Mouse (Mus musculus): ENCODE results near the gene Scmh1.
"Not testable (repeated sequence)": the region's sequence is repeated elsewhere in the genome, so short reads cannot be mapped to it uniquely, and the experiment has no call there.

Gene Scmh1

DNA sequence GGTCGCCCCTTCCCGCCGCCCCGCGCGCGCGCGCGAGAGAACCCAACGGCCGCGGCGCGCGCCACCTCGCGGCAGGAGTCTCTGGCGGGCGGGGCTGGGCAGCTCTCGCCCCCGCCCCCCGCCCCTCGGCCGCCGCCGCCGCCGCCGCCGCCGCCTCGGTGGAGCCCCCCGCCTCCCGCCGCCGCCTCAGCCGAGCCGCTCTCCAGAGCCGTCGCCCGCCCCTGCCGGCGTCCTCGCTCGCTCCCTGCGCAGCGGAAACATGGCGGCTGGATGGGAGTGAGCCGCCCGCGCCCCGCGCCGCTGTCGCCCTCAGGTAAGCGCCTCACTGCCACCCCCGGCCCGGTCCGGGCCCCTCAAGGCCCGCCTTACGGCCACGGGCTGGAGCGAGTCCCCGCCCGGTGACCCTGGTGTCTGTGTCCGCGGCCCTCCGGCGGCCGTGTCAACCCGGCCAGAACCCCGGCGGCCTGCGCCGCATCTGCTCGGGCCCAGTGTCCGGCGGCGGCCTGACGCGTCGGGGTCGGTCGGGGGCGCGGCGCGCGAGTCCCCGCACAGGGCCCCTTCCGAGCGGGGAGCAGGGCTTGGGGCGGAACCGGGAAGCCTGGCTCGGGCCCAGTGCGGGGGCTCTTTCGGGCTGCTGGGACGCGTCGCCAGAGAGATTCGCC is at the start of gene Scmh1:
Scmh1 (plus strand) TSS at position 138 of the 662 bp plus-strand sequence.
- peak; percentile 58 for DNase-seq (ENCODE audit: low spot score)

GRCm38 (mm10) chr4:120360011-120360521 is 45.0 kb upstream of the Scmh1 start:
- no peak for DNase-seq (ENCODE audit: low spot score)

- DNase-seq (ENCODE audit: low spot score) = no peak
Measured at GRCm38 (mm10) chr4:120364729-120365128, 40.4 kb upstream of the Scmh1 start.

DNA sequence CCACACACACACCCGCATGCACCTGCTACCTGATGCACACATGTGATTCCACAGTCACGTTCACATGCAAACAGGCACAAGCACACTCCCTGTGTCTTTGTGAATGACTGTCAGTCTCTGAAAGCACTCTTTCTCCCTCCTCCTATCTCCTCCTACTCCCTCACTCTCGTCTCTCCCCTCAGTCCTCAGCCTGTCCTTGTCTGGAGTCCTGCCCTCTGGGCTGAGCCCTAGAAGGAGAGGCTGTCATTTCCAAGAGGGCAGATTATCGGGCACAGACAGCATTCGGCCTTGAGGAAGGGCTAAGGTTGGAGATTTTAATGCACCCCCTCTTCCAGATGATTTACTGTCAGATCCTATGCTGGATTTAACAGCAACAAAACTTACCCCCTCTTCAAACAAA is 39.6 kb upstream of the Scmh1 start:
- DNase-seq (ENCODE audit: low spot score) = no peak

DNA sequence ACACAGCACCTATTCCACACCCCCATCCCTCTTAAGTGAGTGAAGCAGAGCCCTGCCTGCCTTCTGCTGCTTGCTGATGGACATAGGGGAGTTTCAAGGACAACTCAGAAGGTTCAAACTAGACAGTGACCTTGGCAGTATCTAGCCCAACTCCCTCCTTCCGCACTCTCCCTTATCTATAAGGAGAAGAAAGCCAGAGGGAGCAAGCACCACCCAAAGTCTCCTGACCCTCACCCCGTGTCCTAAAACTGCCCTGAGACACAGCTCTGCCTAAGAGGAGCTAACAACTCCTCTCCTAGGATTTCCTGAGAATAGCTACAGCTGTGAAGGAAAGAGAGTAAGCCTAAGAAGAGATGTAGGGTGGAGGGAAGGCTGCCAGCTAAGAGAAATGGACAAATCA is 37.0 kb upstream of the Scmh1 start:
- no peak for DNase-seq (ENCODE audit: low spot score)

DNA sequence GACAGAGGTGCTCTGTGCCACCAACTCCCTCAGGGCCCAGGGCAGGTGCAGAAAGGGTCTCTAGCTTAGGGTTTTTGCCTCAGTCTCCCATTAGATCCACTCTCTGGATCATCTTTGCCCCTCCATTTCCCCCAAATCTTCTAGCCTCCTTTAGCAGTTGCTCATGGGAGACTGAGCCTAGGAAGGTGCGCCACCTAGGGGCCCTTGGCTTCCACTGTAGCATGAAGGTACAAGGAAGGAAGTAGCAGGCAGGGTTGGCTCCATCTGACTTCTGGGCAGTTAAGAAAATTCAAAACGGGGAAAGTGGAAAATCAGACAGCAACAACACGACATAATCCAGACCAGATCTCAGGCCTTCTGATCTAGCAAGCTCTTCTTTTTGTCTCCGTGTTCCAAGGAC is 36.4 kb upstream of the Scmh1 start:
- peak; percentile 49 for DNase-seq (ENCODE audit: low spot score)

- peak; percentile 43 for DNase-seq (ENCODE audit: low spot score)
Measured at GRCm38 (mm10) chr4:120369156-120369555, 35.9 kb upstream of the Scmh1 start.

DNA sequence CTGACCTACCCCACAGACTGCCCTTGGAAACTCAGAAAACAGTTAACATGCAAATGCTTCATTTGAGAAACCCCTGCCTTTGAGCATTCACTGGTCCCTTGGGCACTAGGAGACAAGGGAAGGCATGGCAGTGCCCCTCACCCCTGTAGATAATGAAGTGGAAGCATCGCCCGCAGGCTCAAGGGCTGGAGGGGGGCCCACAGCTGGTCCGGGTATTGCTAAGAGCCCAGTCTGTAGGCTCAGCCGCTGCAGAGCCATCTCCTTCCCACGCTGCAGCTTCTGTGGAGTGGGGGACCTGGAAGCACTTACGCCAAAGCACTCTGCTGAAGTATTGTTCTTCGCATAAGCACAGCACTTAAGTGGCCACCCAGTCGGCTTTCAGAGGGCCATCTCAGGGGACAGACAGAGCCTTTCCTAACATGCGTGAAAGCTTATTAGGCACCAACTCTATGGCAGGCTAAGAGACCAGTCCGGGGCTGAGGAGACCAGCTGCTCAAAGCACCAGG is 35.2 kb upstream of the Scmh1 start:
- no peak for DNase-seq (ENCODE audit: low spot score)

DNA sequence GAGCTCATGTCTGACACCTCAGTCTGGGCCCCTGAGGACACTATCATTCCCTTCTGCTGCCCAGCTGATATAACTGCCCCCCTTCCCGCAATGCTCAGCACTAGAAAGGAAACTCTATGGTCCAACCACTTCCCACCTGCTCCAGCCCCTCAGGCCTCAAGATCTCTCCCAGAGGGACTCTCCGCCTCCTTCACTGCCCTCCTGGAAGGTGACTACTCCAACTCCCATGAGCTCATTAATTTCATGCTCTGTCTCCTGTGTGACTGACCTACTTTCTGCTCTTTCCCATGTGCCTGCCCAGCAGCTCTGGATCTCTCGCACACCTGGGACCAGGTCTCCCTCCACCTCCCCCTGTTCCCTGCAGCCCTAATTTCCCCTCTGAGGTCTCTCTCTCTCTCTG is 32.2 kb upstream of the Scmh1 start:
- DNase-seq (ENCODE audit: low spot score) = no peak

DNA sequence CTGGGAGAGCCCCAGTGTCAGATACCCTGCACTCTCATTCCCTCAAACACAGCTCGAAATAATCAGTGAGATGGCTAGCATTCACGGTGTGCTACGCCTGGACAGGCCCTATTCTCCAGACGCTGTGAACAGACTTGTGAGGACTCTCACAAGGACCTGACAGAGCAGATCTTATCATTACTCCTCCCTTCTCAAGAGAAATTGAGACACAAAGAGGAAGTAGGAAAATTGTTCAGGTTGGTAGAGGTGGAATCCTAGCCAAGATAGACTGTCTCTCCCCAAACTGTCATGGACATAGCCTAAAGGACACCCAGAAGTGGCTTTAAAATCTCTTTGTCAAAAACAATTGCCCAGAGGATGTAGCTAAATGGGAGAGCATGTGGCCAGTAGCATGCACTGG is 31.3 kb upstream of the Scmh1 start:
- no peak for DNase-seq (ENCODE audit: low spot score)

- DNase-seq (ENCODE audit: low spot score) = peak; percentile 78
Measured at GRCm38 (mm10) chr4:120380811-120381391, 24.2 kb upstream of the Scmh1 start.

DNA sequence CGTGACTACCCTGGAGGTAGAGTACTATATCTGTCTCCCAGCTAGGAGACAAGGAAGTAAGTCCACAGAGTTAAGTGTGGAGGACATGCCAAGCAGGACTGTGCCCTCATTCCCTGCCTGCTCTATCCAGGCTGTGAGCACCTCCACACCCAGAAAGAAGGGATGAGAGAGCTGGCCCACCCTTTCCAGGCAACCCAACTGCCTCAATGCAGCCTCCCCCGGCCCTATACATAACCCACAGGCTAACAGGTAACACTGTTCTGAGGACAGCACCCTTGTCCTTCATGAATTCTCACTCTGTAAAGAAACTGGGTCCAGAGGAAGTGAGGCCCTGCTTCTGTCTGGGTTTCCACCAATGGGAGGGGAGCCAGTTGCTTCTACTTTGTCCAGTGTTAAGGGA is 19.6 kb upstream of the Scmh1 start:
- no peak for DNase-seq (ENCODE audit: low spot score)

DNA sequence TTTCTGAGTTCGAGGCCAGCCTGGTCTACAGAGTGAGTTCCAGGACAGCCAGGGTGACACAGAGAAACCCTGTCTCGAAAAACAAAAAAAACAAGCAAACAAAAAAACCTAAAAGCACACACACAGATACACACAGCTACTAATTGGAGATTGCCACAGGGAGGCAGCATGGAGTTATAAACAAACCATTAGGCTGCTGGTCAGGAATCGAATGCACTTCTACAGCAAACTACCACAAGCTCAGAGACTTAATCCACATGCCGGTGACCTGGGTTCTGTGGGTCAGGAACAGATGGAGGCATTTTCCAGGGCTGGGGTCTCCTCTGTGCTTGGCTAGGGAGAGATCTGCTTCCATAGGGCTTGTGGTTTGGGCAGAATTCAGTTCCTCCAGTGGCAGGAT is 17.6 kb upstream of the Scmh1 start:
- no peak for DNase-seq (ENCODE audit: low spot score)

- DNase-seq (ENCODE audit: low spot score) = no peak
Measured at GRCm38 (mm10) chr4:120387968-120388367, 17.1 kb upstream of the Scmh1 start.

DNA sequence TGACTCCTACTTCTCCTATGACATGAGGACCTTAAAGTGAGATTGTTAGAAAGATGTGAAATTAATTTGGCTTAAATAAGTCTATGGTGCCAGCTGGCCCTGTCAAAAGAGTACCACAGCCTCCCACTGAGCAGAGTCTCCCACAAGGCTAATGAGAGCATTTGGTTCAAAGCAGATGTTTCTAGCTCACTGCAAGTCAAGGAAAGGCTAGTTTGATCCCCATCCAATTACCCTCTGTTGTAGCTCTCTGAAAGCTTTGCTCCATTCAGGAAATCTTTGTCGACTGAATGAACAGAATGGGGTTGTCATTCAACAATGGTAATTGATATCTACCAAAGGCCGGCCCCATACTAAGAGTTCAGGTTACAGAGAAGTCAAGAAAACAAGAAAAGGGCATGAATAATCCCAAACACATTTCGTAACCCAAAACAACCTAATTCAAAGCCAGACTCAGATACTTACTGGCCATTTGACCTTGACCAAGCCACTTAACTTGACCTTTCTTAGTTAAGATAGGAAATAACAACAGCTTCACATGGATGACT is 16.0 kb upstream of the Scmh1 start:
- DNase-seq (ENCODE audit: low spot score) = no peak

DNA sequence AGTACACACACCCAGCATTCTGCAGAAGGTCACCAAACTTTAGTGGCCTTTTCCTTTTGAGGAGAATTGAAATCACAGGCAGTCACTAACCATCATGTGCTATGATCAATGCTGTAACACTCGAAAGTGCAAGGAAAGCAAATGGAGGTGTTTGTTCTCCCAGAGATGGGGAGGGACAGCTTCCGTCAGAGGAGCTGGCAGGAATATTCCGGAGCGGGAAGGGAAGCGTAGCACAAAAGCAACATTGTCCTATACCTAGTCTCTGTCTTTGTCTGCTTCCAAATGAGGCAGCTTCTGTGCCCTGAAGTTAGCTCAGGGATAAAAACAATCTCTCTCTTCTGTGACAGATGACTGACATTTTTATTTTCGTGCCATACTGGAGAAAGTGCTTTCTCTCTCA is 15.5 kb upstream of the Scmh1 start:
- no peak for DNase-seq (ENCODE audit: low spot score)

GRCm38 (mm10) chr4:120391591-120391990 is 13.5 kb upstream of the Scmh1 start:
- no peak for DNase-seq (ENCODE audit: low spot score)

- no peak for DNase-seq (ENCODE audit: low spot score)
Measured at GRCm38 (mm10) chr4:120392341-120392740, 12.7 kb upstream of the Scmh1 start.

- DNase-seq (ENCODE audit: low spot score) = no peak
Measured at GRCm38 (mm10) chr4:120392748-120393147, 12.3 kb upstream of the Scmh1 start.

- no peak for DNase-seq (ENCODE audit: low spot score)
Measured at GRCm38 (mm10) chr4:120400251-120400650, 4.8 kb upstream of the Scmh1 start.

DNA sequence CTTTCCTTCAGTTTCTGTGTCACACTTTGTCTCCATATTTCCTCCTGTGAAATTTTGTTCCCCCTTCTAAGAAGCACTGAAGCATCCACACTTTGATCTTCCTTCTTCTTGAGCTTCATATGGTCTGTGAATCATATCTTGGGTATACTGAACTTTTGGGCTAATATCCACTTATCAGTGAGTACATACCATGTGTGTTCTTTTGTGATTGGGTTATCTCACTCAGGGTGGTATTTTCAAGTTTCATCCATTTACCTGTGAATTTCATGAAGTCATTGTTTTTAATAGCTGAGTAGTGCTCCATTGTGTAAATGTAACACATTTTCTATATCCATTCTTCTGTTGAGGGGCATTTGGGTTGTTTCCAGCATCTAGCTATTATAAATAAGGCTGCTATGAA is 3.0 kb upstream of the Scmh1 start:
- not testable (repeated sequence) for DNase-seq (ENCODE audit: low spot score)

DNA sequence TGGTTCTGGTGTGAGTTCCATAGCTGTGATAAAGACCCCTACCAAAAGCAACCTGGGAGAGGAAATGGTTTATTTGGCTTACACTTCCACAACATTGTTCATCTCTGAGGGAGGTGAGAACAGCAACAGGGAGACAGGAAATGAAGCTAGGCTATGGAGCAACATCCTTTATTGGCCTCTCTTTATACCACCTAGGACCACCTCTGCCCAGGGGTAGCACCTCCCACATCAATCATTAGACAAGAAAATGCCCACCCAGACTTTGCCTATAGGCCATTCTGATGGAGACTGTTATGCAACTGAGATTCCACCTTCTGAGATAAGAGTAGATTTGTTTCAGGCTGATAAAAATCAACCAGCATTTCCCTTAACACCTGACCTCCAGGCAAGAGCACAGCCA is 834 bp upstream of the Scmh1 start:
- no peak for DNase-seq (ENCODE audit: low spot score)

GRCm38 (mm10) chr4:120404778-120405143 is 320 bp upstream of the Scmh1 start:
- peak; percentile 31 for DNase-seq (ENCODE audit: low spot score)

All from ovary, postnatal 14 days (tissue).